Mouse (Mus musculus) thymus, adult 2 months (tissue): ENCODE data around the gene Them7. TPM values are rescaled to one million over a fixed set of nuclear protein-coding genes. Genes with fewer than 3 reads are reported as not detected.

Experiments
- DNase-seq: peaks from one replicate; pipeline ENCODE4 v3.0.0; 2021
- H3K27ac ChIP-seq: fragments of 200-500 bp; 2 replicates; pipeline ENCODE4 v1.5.1; 2012; ENCODE audit warnings: low read length, control low read depth; ENCODE audit not compliant: control insufficient read depth, insufficient read depth
- H3K27me3 ChIP-seq: fragments of 200-500 bp; 2 replicates; pipeline ENCODE4 v1.6.1; 2012; ENCODE audit warnings: mild to moderate bottlenecking, low read length, moderate library complexity, mixed read lengths; ENCODE audit not compliant: control insufficient read depth, insufficient read depth
- H3K36me3 ChIP-seq: fragments of 200-500 bp; 2 replicates; pipeline ENCODE4 v1.6.1; 2012; ENCODE audit warnings: mild to moderate bottlenecking, low read length, moderate library complexity; ENCODE audit not compliant: control insufficient read depth, insufficient read depth
- H3K4me1 ChIP-seq: fragments of 200-500 bp; replicated peaks from 2 replicates; pipeline ENCODE4 v1.6.1; 2012; ENCODE audit warnings: low read length; ENCODE audit not compliant: control insufficient read depth, insufficient read depth
- H3K4me3 ChIP-seq: fragments of 200-500 bp; 2 replicates; pipeline ENCODE4 v1.5.1; 2012; ENCODE audit warnings: mild to moderate bottlenecking, low read length, control low read depth, moderate library complexity; ENCODE audit not compliant: control insufficient read depth, insufficient read depth
- CTCF ChIP-seq: fragments of 200-500 bp; IDR thresholded peaks from 2 replicates; pipeline ENCODE4 v1.5.1; 2012; ENCODE audit warnings: mild to moderate bottlenecking, control low read depth, low read length, moderate library complexity, borderline replicate concordance; ENCODE audit not compliant: control insufficient read depth, poor library complexity, insufficient read depth; ENCODE audit errors: extremely low read depth
- POLR2A ChIP-seq: fragments of 200-500 bp; IDR thresholded peaks from 2 replicates; pipeline ENCODE4 v1.6.1; 2012; ENCODE audit warnings: mild to moderate bottlenecking, low read length, control low read depth, moderate library complexity; ENCODE audit not compliant: control insufficient read depth, poor library complexity, insufficient read depth; ENCODE audit errors: extremely low read depth
- WGBS: fragments of 180-500 bp; shearing (Covaris S2); methylation state at CpG from one replicate; pipeline ENCODE4 v1.1.7; 2018; 5-methylcytosine and 5-hydroxymethylcytosine counted together
- polyA plus RNA-seq: library from polyadenylated mRNA; depleted of rRNA; stranded (reverse); fragments of >200 nt; gene quantifications from 2 replicates; pipeline ENCODE4 v1.2.3, GENCODE M21; 2012

The Them7 gene
- polyA plus RNA-seq, 1 experiment, result 0.94 TPM

GRCm38 (mm10) chr2:105311414-105311813 is 87.3 kb downstream of the Them7 start:
- Histone ChIP-seq H3K4me1 (no peaks in the 10 kb centered on the region), H3K27ac (no peak overlapping the region), H3K36me3 (no peaks in the 10 kb centered on the region), H3K27me3 (no peaks in the 10 kb centered on the region), H3K4me3 (no peak overlapping the region)
- peak; percentile 10 for DNase-seq
- WGBS, result 89% methylated on average over 13 of the region's 13 CpGs
- TF ChIP-seq CTCF, result no peak
- no peak for TF ChIP-seq POLR2A

GRCm38 (mm10) chr2:105311991-105312390 is 87.9 kb downstream of the Them7 start:
- no peak overlapping the region for H3K4me3 ChIP-seq
- H3K36me3 ChIP-seq, result no peaks in the 10 kb centered on the region
- H3K4me1 ChIP-seq, result no peaks in the 10 kb centered on the region
- no peak for DNase-seq
- TF ChIP-seq POLR2A (no peak), CTCF (no peak)
- WGBS, result 83% methylated on average over 7 of the region's 7 CpGs
- H3K27me3 ChIP-seq, result no peaks in the 10 kb centered on the region
- no peak overlapping the region for H3K27ac ChIP-seq

- H3K27ac ChIP-seq, result no peak overlapping the region
- no peaks in the 10 kb centered on the region for H3K4me1 ChIP-seq
- no peak for DNase-seq
- no peaks in the 10 kb centered on the region for H3K36me3 ChIP-seq
- WGBS, result 10% methylated on average over 3 of the region's 3 CpGs
- no peak for TF ChIP-seq POLR2A
- TF ChIP-seq CTCF, result no peak
- no peak overlapping the region for H3K4me3 ChIP-seq
- H3K27me3 ChIP-seq, result no peaks in the 10 kb centered on the region
Observed at GRCm38 (mm10) chr2:105313077-105313476, 89.0 kb downstream of the Them7 start.

- no peaks in the 10 kb centered on the region for H3K27me3 ChIP-seq
- no peak overlapping the region for H3K27ac ChIP-seq
- H3K4me3 ChIP-seq, result no peak overlapping the region
- no peak for TF ChIP-seq POLR2A
- no peak for TF ChIP-seq CTCF
- H3K36me3 ChIP-seq, result no peaks in the 10 kb centered on the region
- no peak for DNase-seq
- H3K4me1 ChIP-seq, result no peaks in the 10 kb centered on the region
- 91% methylated on average over 13 of the region's 13 CpGs for WGBS
Observed at GRCm38 (mm10) chr2:105317556-105318184, 93.5 kb downstream of the Them7 start.

- DNase-seq, result no peak
- H3K27me3 ChIP-seq, result no peaks in the 10 kb centered on the region
- WGBS, result 92% methylated on average over 5 of the region's 5 CpGs
- H3K4me1 ChIP-seq, result no peaks in the 10 kb centered on the region
- TF ChIP-seq CTCF, result no peak
- TF ChIP-seq POLR2A, result no peak
- H3K4me3 ChIP-seq, result no peak overlapping the region
- no peaks in the 10 kb centered on the region for H3K36me3 ChIP-seq
- no peak overlapping the region for H3K27ac ChIP-seq
Observed at GRCm38 (mm10) chr2:105326067-105326466, 101.9 kb downstream of the Them7 start.

- no peak for DNase-seq
- H3K27ac ChIP-seq, result no peak overlapping the region
- no peak overlapping the region for H3K4me3 ChIP-seq
- TF ChIP-seq POLR2A (no peak), CTCF (no peak)
- H3K27me3 ChIP-seq, result no peaks in the 10 kb centered on the region
- no peaks in the 10 kb centered on the region for H3K4me1 ChIP-seq
- WGBS, result 95% methylated on average over 4 of the region's 4 CpGs
- H3K36me3 ChIP-seq, result no peaks in the 10 kb centered on the region
Observed at GRCm38 (mm10) chr2:105330024-105330423, 105.9 kb downstream of the Them7 start.

- WGBS, result 76% methylated on average over 8 of the region's 8 CpGs
- H3K27me3 ChIP-seq, result no peaks in the 10 kb centered on the region
- H3K4me3 ChIP-seq, result no peak overlapping the region
- no peaks in the 10 kb centered on the region for H3K4me1 ChIP-seq
- H3K27ac ChIP-seq, result no peak overlapping the region
- TF ChIP-seq POLR2A (no peak), CTCF (no peak)
- no peaks in the 10 kb centered on the region for H3K36me3 ChIP-seq
- DNase-seq, result no peak
Observed at GRCm38 (mm10) chr2:105333107-105333506, 109.0 kb downstream of the Them7 start.
